ENCODE assay signal across 22 mouse cellular contexts in the genomic region with DNA sequence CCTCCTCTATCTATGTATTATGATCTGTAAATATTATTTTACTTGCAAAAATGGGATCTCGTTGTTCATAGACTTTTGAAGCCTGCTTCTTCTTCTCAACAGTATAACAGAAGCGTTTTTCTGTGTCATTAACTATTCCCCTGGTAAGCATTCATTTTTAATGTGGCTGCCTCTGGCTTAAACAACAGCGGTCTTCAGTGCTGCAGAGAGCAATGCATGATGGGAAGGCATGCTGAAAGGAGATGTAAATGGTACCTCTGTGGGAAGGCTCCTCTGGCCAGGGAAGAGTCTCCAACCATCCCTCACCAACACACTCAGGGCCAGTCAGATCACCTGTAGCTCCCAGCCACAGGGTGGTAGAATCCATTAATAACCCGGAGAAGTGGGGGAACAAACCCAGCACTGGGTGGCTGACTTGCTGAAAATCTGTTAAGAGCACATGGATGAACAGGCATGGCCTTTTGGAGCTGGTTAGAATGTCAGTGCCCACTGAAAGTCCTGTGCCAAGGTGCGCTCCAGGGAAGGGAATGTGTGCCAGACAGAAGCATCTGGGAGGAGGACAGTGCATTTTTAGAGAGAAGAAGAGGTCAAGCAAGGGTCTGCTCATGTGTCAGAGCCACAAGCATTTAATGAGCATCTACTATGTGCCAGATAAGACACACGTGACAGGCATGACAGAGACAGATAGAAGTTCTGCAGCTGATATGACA.
DNase-seq lines count a peak whose midpoint lies in the region; ATAC-seq and TF ChIP-seq lines count a peak whose summit lies in the region.
"Had no signal": no experiment of that assay in that cellular context is flagged by ENCODE, and none has a peak within 500 bp of the region (broad histone marks: within the 10 kb centered on the region; RNA-seq: fewer than 3 reads in every experiment).

No protein-coding gene starts in this region.

- H3K4me3 ChIP-seq in hindbrain, embryonic 15.5 days: no peak overlapping the region
- H3K4me3 ChIP-seq in hindbrain, embryonic 10.5 days: no peak overlapping the region
- H3K4me3 ChIP-seq: forebrain, embryonic 13.5 days; limb, embryonic 13.5 days; lung, embryonic 15.5 days; midbrain, embryonic 10.5 days; stomach, embryonic 15.5 days had no signal

- H3K27me3 ChIP-seq in hindbrain, embryonic 15.5 days: no peaks in the 10 kb centered on the region
- H3K27me3 ChIP-seq in hindbrain, embryonic 10.5 days (ENCODE audit: insufficient read depth, poor library complexity, severe bottlenecking): no peaks in the 10 kb centered on the region
- H3K27me3 ChIP-seq: CH12.LX; forebrain, embryonic 13.5 days; lung, embryonic 15.5 days; stomach, embryonic 15.5 days had no signal

- TF ChIP-seq CTCF in brain, embryonic 14.5 days (IDR thresholded peaks at IDR 0.05; ENCODE audit: borderline replicate concordance, extremely low read depth, insufficient read depth, insufficient read length): no peak

- H3K36me3 ChIP-seq in hindbrain, embryonic 15.5 days: no peaks in the 10 kb centered on the region
- H3K36me3 ChIP-seq in hindbrain, embryonic 10.5 days: no peaks in the 10 kb centered on the region
- H3K36me3 ChIP-seq: limb, embryonic 13.5 days; lung, embryonic 15.5 days; midbrain, embryonic 10.5 days; stomach, embryonic 15.5 days had no signal

- H3K4me1 ChIP-seq in hindbrain, embryonic 15.5 days (replicated peaks): peaks cover 21% of the 10 kb centered on the region
- 0 out of 2 replicates have a peak, but pooled peaks cover 3% of the 10 kb centered on the region for H3K4me1 ChIP-seq in hindbrain, embryonic 10.5 days (replicated peaks)
- H3K4me1 ChIP-seq: lung, embryonic 15.5 days; stomach, embryonic 15.5 days had no signal

- H3K27ac ChIP-seq in hindbrain, embryonic 15.5 days (replicated peaks): peak overlapping the region; percentile 27
- no peak overlapping the region for H3K27ac ChIP-seq in hindbrain, embryonic 10.5 days
- H3K27ac ChIP-seq: forebrain, embryonic 13.5 days; limb, embryonic 13.5 days; lung, embryonic 15.5 days; midbrain, embryonic 10.5 days; stomach, embryonic 15.5 days had no signal

- no peak overlapping the region for H3K9ac ChIP-seq in hindbrain, embryonic 15.5 days
- H3K9ac ChIP-seq: forebrain, embryonic 13.5 days; limb, embryonic 13.5 days; lung, embryonic 15.5 days; stomach, embryonic 15.5 days had no signal

- ATAC-seq in hindbrain, embryonic 15.5 days (ENCODE audit: low FRiP score, low read depth): no peak
- ATAC-seq: forebrain, embryonic 13.5 days; inflammation-experienced regulatory T-cells, adult 6 months had no signal

- no peaks in the 10 kb centered on the region for H3K9me3 ChIP-seq in hindbrain, embryonic 15.5 days
- H3K9me3 ChIP-seq in hindbrain, embryonic 10.5 days: no peaks in the 10 kb centered on the region
- H3K9me3 ChIP-seq: forebrain, embryonic 13.5 days; limb, embryonic 13.5 days; lung, embryonic 15.5 days; midbrain, embryonic 10.5 days; stomach, embryonic 15.5 days had no signal

- TF ChIP-seq POLR2A in brain, embryonic 14.5 days (IDR thresholded peaks at IDR 0.05; ENCODE audit: borderline replicate concordance, extremely low read depth, insufficient read depth, insufficient read length, poor library complexity, severe bottlenecking): no peak

- H3K4me2 ChIP-seq in hindbrain, embryonic 15.5 days: no peak overlapping the region
- H3K4me2 ChIP-seq: forebrain, embryonic 13.5 days; limb, embryonic 13.5 days; liver, embryonic 11.5 days; lung, embryonic 15.5 days; stomach, embryonic 15.5 days had no signal

- WGBS in hindbrain, embryonic 15.5 days: 66% methylated on average over 6 of the region's 6 CpGs
- WGBS in hindbrain, embryonic 10.5 days: 81% methylated on average over 6 of the region's 6 CpGs

- DNase-seq in cerebellum, postnatal 10 days: peak; percentile 88 to 92
- no peak for DNase-seq in cerebellum, postnatal 36 days
- no peak for DNase-seq in hindbrain, embryonic 10.5 days (ENCODE audit: low spot score)
- peak; percentile 56 for DNase-seq in brain, embryonic 14.5 days (ENCODE audit: low read depth)
- DNase-seq in retina, embryonic 14.5 days (ENCODE audit: low spot score): peak; percentile 21
- no peak for DNase-seq in right cerebral cortex, adult 18-20 months
- DNase-seq: adrenal gland, adult 8-10 months; cerebellum, adult 9-11 months; gastrocnemius, postnatal 10 days; kidney, adult 11 months; kidney, postnatal 14 days; right cerebral cortex, postnatal 25 days; thymus, postnatal 14 days had no signal

Comparison
In these comparisons a context has a peak if more than half of its experiments do, and no peak if none do; other contexts are left out.
1. DNase-seq: peak in cerebellum, postnatal 10 days (2 of 2), brain, embryonic 14.5 days (single experiment) and retina, embryonic 14.5 days (single experiment); none in cerebellum, postnatal 36 days (0 of 2), hindbrain, embryonic 10.5 days (single experiment) and right cerebral cortex, adult 18-20 months (single experiment).